Mouse (Mus musculus) CH12.LX (cell line): ENCODE measurements at regions not wholly inside any gene's neighbourhood (a gene's known extent, or its start where the extent isn't known, plus 50 kb on each side); places are given as distances from the start of the nearest gene placed in this dataset.

Source experiments
- DNase-seq: peaks from one replicate; pipeline ENCODE4 v3.0.0-alpha.2; 2013; ENCODE audit errors: extremely low read depth
- H3K27ac ChIP-seq: 2 replicates; pipeline ENCODE4 v1.5.1; 2012; ENCODE audit warnings: low read depth, mild to moderate bottlenecking, control low read depth, moderate library complexity; ENCODE audit not compliant: insufficient read depth
- H3K27me3 ChIP-seq: replicated peaks from 2 replicates; pipeline ENCODE3; 2012; ENCODE audit warnings: inconsistent platforms
- H3K36me3 ChIP-seq, 2 experiments: replicated peaks in 1 of 2; 2 replicates each; pipeline versions ENCODE3 to v1.6.1; 2012; ENCODE audit warnings: inconsistent platforms in 1 of 2, low read length in 1 of 2, mild to moderate bottlenecking in 1 of 2, mixed read lengths in 1 of 2, moderate library complexity in 1 of 2; ENCODE audit not compliant: control insufficient read depth in 1 of 2, insufficient read depth in 1 of 2
- H3K4me1 ChIP-seq, 2 experiments: 2 replicates each; pipeline ENCODE4 v1.6.1; 2012; ENCODE audit warnings: inconsistent platforms in 1 of 2, moderate library complexity in 1 of 2; ENCODE audit not compliant: insufficient read depth in 2 of 2, control insufficient read depth in 1 of 2
- H3K4me2 ChIP-seq: 2 replicates; pipeline ENCODE4 v1.6.1; 2012; ENCODE audit warnings: low read depth, mild to moderate bottlenecking, control low read depth; ENCODE audit not compliant: poor library complexity, insufficient read depth, severe bottlenecking
- H3K4me3 ChIP-seq, 3 experiments: fragments of 150-350 bp in 1 of 3; sonication (generic) in 1 of 3; replicated peaks in 1 of 3; 2 replicates each; pipeline versions ENCODE3 to v1.5.1; 2011 to 2012; ENCODE audit warnings: low read depth in 2 of 3, low read length in 2 of 3, mild to moderate bottlenecking in 2 of 3, moderate library complexity in 2 of 3, control low read depth in 1 of 3, improper control_type of control experiment in 1 of 3, inconsistent platforms in 1 of 3, mixed read lengths in 1 of 3; ENCODE audit not compliant: poor library complexity in 1 of 3
- H3K79me2 ChIP-seq: replicated peaks from 2 replicates; pipeline ENCODE4 v1.6.1; 2012; ENCODE audit warnings: mild to moderate bottlenecking, moderate library complexity; ENCODE audit not compliant: control insufficient read depth, poor library complexity, insufficient read depth, severe bottlenecking; ENCODE audit errors: extremely low read depth
- H3K9ac ChIP-seq: 2 replicates; pipeline ENCODE4 v1.6.1; 2012; ENCODE audit warnings: low read depth, mild to moderate bottlenecking, control low read depth, moderate library complexity; ENCODE audit not compliant: insufficient read depth
- H3K9me3 ChIP-seq: replicated peaks from 2 replicates; pipeline ENCODE3; 2012; ENCODE audit warnings: low read length, inconsistent platforms, mixed read lengths
- CHD1 ChIP-seq: IDR thresholded peaks from 2 replicates; pipeline ENCODE4 v1.6.1; 2012; ENCODE audit warnings: low read depth, low read length, improper control_type of control experiment, inconsistent platforms
- CTCF ChIP-seq, 2 experiments: IDR thresholded peaks in 1 of 2; conservative IDR thresholded peaks in 1 of 2; 2 replicates each; pipeline ENCODE4 v1.5.1; 2011 to 2012; ENCODE audit warnings: low read depth in 2 of 2, low read length in 2 of 2, improper control_type of control experiment in 1 of 2, inconsistent platforms in 1 of 2, mild to moderate bottlenecking in 1 of 2, moderate library complexity in 1 of 2
- E2F4 ChIP-seq: IDR thresholded peaks from 2 replicates; pipeline ENCODE4 v1.6.1; 2011; ENCODE audit warnings: low read depth, low read length, improper control_type of control experiment; ENCODE audit not compliant: insufficient replicate concordance
- HCFC1 ChIP-seq: IDR thresholded peaks from 2 replicates; pipeline ENCODE4 v1.6.1; 2012; ENCODE audit warnings: low read depth, mild to moderate bottlenecking, inconsistent platforms, low read length, improper control_type of control experiment
- IRF4 ChIP-seq: IDR thresholded peaks from 2 replicates; pipeline ENCODE4 v1.6.1; 2014; ENCODE audit warnings: low read depth, mild to moderate bottlenecking, inconsistent platforms, low read length, improper control_type of control experiment
- MAFK ChIP-seq: IDR thresholded peaks from 2 replicates; pipeline ENCODE4 v1.6.1; 2011; ENCODE audit warnings: low read length, improper control_type of control experiment; ENCODE audit not compliant: insufficient replicate concordance
- MAX ChIP-seq: IDR thresholded peaks from 2 replicates; pipeline ENCODE4 v1.6.1; 2011; ENCODE audit warnings: low read length, improper control_type of control experiment
- MAZ ChIP-seq: IDR thresholded peaks from 2 replicates; pipeline ENCODE4 v1.6.1; 2012; ENCODE audit warnings: low read depth, mild to moderate bottlenecking, inconsistent platforms, low read length, improper control_type of control experiment, moderate library complexity
- MYC ChIP-seq: IDR thresholded peaks from 2 replicates; pipeline ENCODE4 v1.6.1; 2011; ENCODE audit warnings: low read depth, mild to moderate bottlenecking, improper control_type of control experiment, low read length
- NRF1 ChIP-seq: IDR thresholded peaks from 2 replicates; pipeline ENCODE4 v1.6.1; 2014; ENCODE audit warnings: low read depth, mild to moderate bottlenecking, inconsistent platforms, low read length, improper control_type of control experiment, moderate library complexity
- PAX5 ChIP-seq: IDR thresholded peaks from 2 replicates; pipeline ENCODE4 v1.6.1; 2012; ENCODE audit warnings: low read length, inconsistent platforms, mixed read lengths
- RAD21 ChIP-seq: IDR thresholded peaks from 2 replicates; pipeline ENCODE4 v1.6.1; 2011; ENCODE audit warnings: low read depth, mild to moderate bottlenecking, low read length, improper control_type of control experiment, moderate library complexity
- RCOR1 ChIP-seq: conservative IDR thresholded peaks from 2 replicates; pipeline ENCODE4 v1.6.1; 2012; ENCODE audit warnings: low read depth, mild to moderate bottlenecking, inconsistent platforms, low read length, improper control_type of control experiment
- SMC3 ChIP-seq: IDR thresholded peaks from 2 replicates; pipeline ENCODE4 v1.6.1; 2011; ENCODE audit warnings: low read depth, low read length, improper control_type of control experiment
- TBP ChIP-seq: conservative IDR thresholded peaks from 2 replicates; pipeline ENCODE4 v1.6.1; 2011; ENCODE audit warnings: low read depth, low read length, improper control_type of control experiment
- USF2 ChIP-seq: conservative IDR thresholded peaks from 2 replicates; pipeline ENCODE4 v1.6.1; 2011; ENCODE audit warnings: low read depth, low read length, improper control_type of control experiment
- ZC3H11A ChIP-seq: IDR thresholded peaks from 2 replicates; pipeline ENCODE4 v1.6.1; 2012; ENCODE audit warnings: low read depth, mild to moderate bottlenecking, inconsistent platforms, low read length, improper control_type of control experiment
- ZKSCAN1 ChIP-seq: IDR thresholded peaks from 2 replicates; pipeline ENCODE4 v1.6.1; 2012; ENCODE audit warnings: low read depth, inconsistent platforms, low read length, improper control_type of control experiment, borderline replicate concordance
- dilution Hi-C: fragments of 300-500 bp; cut with MboI; formaldehyde crosslinking; loops from 2 replicates; pipeline ENCODE4 v1.14.3; 2020; ENCODE audit warnings: low sequenced_read_pairs; ENCODE audit not compliant: extremely low pct_unique_long_range_greater_than_20kb, extremely low pct_ligation_motif_present
- in situ Hi-C: fragments of 300-500 bp; cut with MboI; formaldehyde crosslinking; loops from 3 replicates; pipeline ENCODE4 v1.14.3; 2019; ENCODE audit warnings: low sequenced_read_pairs, low pct_ligation_motif_present, low pct_unique_long_range_greater_than_20kb, mixed read lengths

DNA sequence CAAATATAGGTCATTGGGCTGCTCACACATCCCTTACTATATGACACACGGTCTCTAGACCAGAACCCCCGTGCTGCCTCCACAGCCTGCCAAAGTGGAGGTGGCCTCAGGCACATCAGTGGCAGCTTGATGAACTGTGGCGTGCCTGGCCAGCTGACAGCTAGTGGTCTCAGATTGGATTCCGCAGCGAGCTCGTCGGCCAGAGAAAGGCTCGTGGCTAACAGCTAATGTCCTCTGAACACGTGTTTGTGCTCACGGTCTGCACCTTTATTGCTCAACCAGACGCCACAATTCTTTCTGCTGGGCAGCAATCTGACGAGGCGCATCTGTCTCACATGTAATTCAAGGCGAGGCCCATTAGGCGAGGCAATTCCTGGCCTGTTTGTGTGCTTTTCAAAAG is 270.6 kb downstream of the Prex1 start:
- Histone ChIP-seq H3K4me3 (no peak overlapping the region), H3K4me2 (no peak overlapping the region), H3K9ac (no peak overlapping the region), H3K27me3 (peaks cover 3% of the 10 kb centered on the region)
- no peak for TF ChIP-seq RCOR1
- no peak for TF ChIP-seq HCFC1
- no peak for TF ChIP-seq NRF1
- TF ChIP-seq IRF4 = no peak
- no peak for TF ChIP-seq RAD21
- TF ChIP-seq MAX = no peak
- TF ChIP-seq E2F4 = no peak
- TF ChIP-seq ZKSCAN1 = no peak
- TF ChIP-seq MYC = no peak
- TF ChIP-seq, all 38 proteins: peak for 0
- no peaks in the 10 kb centered on the region for H3K36me3 ChIP-seq
- H3K79me2 ChIP-seq = no peaks in the 10 kb centered on the region
- in situ Hi-C loops (no loop called here), dilution Hi-C loops (no loop called here)
- no peak overlapping the region for H3K27ac ChIP-seq
- DNase-seq = no peak
- no peaks in the 10 kb centered on the region for H3K9me3 ChIP-seq
- peaks cover 12 to 29% of the 10 kb centered on the region in 2 experiments for H3K4me1 ChIP-seq

DNA sequence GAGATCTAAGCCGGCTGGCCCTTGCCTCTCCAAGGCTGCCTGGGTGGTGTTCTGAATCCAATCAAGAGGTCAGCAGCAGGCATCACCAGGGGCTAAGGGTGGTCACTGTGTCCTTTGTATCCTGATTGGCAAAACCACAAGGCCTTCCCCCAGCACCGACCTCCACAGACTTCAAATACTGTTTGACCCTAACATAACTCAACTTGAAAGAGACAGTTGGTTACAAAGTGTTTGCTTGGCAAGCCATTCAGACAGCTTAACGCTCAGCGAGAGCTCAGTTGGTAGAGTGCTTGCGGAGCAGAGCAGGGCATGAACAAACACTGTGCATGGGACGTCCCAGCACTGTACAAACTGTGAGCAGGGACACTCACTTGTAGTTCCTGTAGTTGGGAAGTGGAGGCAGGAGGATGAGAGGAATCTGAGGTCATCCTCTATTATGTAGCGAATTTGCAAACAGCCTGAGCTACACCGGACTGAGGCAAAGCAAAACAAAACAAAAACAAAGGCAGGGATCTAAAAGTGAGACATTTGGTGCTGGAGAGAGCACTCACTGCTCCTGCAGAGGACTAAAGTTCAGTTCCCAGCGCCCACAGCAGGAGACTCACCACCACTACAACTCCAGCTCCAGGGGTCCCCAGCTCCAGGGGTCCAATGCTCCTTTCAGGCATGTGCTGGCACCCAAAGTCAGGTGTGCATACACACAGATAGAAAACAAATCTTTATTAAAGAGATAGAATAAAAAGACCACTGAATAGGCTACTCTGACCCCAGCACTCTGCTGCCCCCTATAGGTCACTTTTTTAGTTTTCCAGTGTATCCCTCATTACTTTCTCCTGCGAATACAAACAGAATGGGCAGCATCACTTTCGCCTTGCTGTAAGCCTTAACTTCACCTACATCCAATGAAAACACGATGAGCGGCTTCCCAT is 273.5 kb downstream of the Prex1 start:
- H3K36me3 ChIP-seq = no peaks in the 10 kb centered on the region
- H3K9me3 ChIP-seq = no peaks in the 10 kb centered on the region
- H3K27ac ChIP-seq = no peak overlapping the region
- dilution Hi-C loops = no loop called here
- in situ Hi-C loops = no loop called here
- H3K79me2 ChIP-seq = no peaks in the 10 kb centered on the region
- no peak overlapping the region for H3K4me2 ChIP-seq
- TF ChIP-seq MAZ = no peak
- TF ChIP-seq SMC3 = peak; percentile 65
- no peak for TF ChIP-seq MAX
- no peak for TF ChIP-seq CHD1
- peak; percentile 69 for TF ChIP-seq RAD21
- TF ChIP-seq MAFK = no peak
- peak; percentile 47 to 71 for TF ChIP-seq CTCF (conservative IDR thresholded peaks at IDR 0.05 in 1 of 2, IDR thresholded peaks at IDR 0.05 in 1 of 2; ENCODE audit: low read depth in 2 of 2, low read length in 2 of 2)
- no peak for TF ChIP-seq USF2
- no peak for TF ChIP-seq PAX5
- no peak for TF ChIP-seq TBP
- TF ChIP-seq ZC3H11A = peak; percentile 23; the same call in 1 of the 2 replicates
- no peak for TF ChIP-seq NRF1
- H3K4me1 ChIP-seq = peaks cover 0 to 4% of the 10 kb centered on the region in 2 experiments; a peak in 2 of 4 replicates
- DNase-seq = peak; percentile 39
- H3K9ac ChIP-seq = no peak overlapping the region
- H3K4me3 ChIP-seq = no peak overlapping the region
- H3K27me3 ChIP-seq = peaks cover 3% of the 10 kb centered on the region
